Mouse (Mus musculus) olfactory bulb, adult 2 months (tissue): ENCODE data around the gene Tbx18. TPM values are rescaled to one million over a fixed set of nuclear protein-coding genes. Genes with fewer than 3 reads are reported as not detected.
A peak's percentile ranks its signal among the peaks of the same experiment; 100 is the strongest.

ENCODE experiments used
- H3K27ac ChIP-seq: fragments of 200-500 bp; 2 replicates; pipeline ENCODE4 v1.5.1; 2012; ENCODE audit warnings: low read depth, low read length; ENCODE audit not compliant: insufficient read depth
- H3K4me1 ChIP-seq: fragments of 200-500 bp; 2 replicates; pipeline ENCODE4 v1.6.1; 2012; ENCODE audit warnings: low read length; ENCODE audit not compliant: control insufficient read depth, insufficient read depth
- H3K4me3 ChIP-seq: fragments of 200-500 bp; 2 replicates; pipeline ENCODE4 v1.5.1; 2012; ENCODE audit warnings: mild to moderate bottlenecking, low read depth, low read length, moderate library complexity; ENCODE audit not compliant: insufficient read depth
- CTCF ChIP-seq: fragments of 200-500 bp; IDR thresholded peaks from 2 replicates; pipeline ENCODE4 v1.5.1; 2012; ENCODE audit warnings: low read depth, mild to moderate bottlenecking, low read length, moderate library complexity; ENCODE audit not compliant: insufficient read depth
- POLR2A ChIP-seq: fragments of 200-500 bp; IDR thresholded peaks from 2 replicates; pipeline ENCODE4 v1.6.1; 2012; ENCODE audit warnings: mild to moderate bottlenecking, low read depth, low read length, moderate library complexity; ENCODE audit not compliant: insufficient read depth
- WGBS: fragments of 180-500 bp; shearing (Covaris S2); methylation state at CpG from one replicate; pipeline ENCODE4 v1.1.7; 2018; 5-methylcytosine and 5-hydroxymethylcytosine counted together
- polyA plus RNA-seq: library from polyadenylated mRNA; stranded (reverse); fragments of >200 nt; gene quantifications from 2 replicates; pipeline ENCODE4 v1.2.4, GENCODE M21; 2012; ENCODE audit warnings: low replicate concordance; ENCODE audit not compliant: missing spikeins, insufficient read depth, insufficient read length

The Tbx18 gene
- polyA plus RNA-seq, result not detected in 2 replicates

- H3K4me3 ChIP-seq, result peak within 1 kb of the TSS; percentile 33
- no peak within 1 kb of the TSS for H3K27ac ChIP-seq
- TF ChIP-seq CTCF (no peak), POLR2A (no peak)
- WGBS, result 3% methylated on average over 27 of the region's 27 CpGs
- H3K4me1 ChIP-seq, result peaks cover 12% of the 10 kb centered on the region
Measured at GRCm38 (mm10) chr9:87730961-87731535, at the start of gene Tbx18. Gene Tbx18, minus strand, starts transcription at chr9:87731260.

- 63% methylated on average over 2 of the region's 2 CpGs for WGBS
- TF ChIP-seq CTCF (no peak), POLR2A (no peak)
- H3K27ac ChIP-seq, result no peak overlapping the region
- H3K4me1 ChIP-seq, result no peaks in the 10 kb centered on the region
- no peak overlapping the region for H3K4me3 ChIP-seq
Measured at GRCm38 (mm10) chr9:87773951-87774350, 42.9 kb upstream of the Tbx18 start.

GRCm38 (mm10) chr9:87755621-87756020 lies 24.6 kb upstream of the Tbx18 start:
- WGBS, result 77% methylated on average over 4 of the region's 4 CpGs
- Histone ChIP-seq H3K4me1 (no peaks in the 10 kb centered on the region), H3K4me3 (no peak overlapping the region), H3K27ac (no peak overlapping the region)
- TF ChIP-seq POLR2A (no peak), CTCF (no peak)

- Histone ChIP-seq H3K4me1 (peaks cover 6% of the 10 kb centered on the region; the same call in 1 of the 2 replicates), H3K27ac (no peak overlapping the region), H3K4me3 (no peak overlapping the region)
- TF ChIP-seq CTCF, result no peak
- TF ChIP-seq POLR2A, result no peak
- WGBS, result 85% methylated on average over 8 of the region's 8 CpGs
Measured at GRCm38 (mm10) chr9:87741599-87741998, 10.5 kb upstream of the Tbx18 start.

GRCm38 (mm10) chr9:87740667-87741066 lies 9.6 kb upstream of the Tbx18 start:
- Histone ChIP-seq H3K4me3 (no peak overlapping the region), H3K27ac (no peak overlapping the region), H3K4me1 (peaks cover 6% of the 10 kb centered on the region; the same call in 1 of the 2 replicates)
- WGBS, result 5% methylated on average over 11 of the region's 11 CpGs
- TF ChIP-seq POLR2A (no peak), CTCF (peak; percentile 21; the same call in 1 of the 2 replicates)

- no peak overlapping the region for H3K27ac ChIP-seq
- H3K4me3 ChIP-seq, result no peak overlapping the region
- TF ChIP-seq POLR2A (no peak), CTCF (no peak)
- H3K4me1 ChIP-seq, result peaks cover 6% of the 10 kb centered on the region; the same call in 1 of the 2 replicates
- WGBS, result 8% methylated on average over 20 of the region's 20 CpGs
Measured at GRCm38 (mm10) chr9:87740241-87740645, 9.2 kb upstream of the Tbx18 start.

- Histone ChIP-seq H3K27ac (no peak overlapping the region), H3K4me3 (0 out of 2 replicates have a peak overlapping the region, but pooled peaks have one; percentile 0), H3K4me1 (peaks cover 6% of the 10 kb centered on the region; the same call in 1 of the 2 replicates)
- TF ChIP-seq CTCF (no peak), POLR2A (no peak)
- 4% methylated on average over 41 of the region's 41 CpGs for WGBS
Measured at GRCm38 (mm10) chr9:87739543-87740161, 8.6 kb upstream of the Tbx18 start.

GRCm38 (mm10) chr9:87738766-87739542 lies 7.9 kb upstream of the Tbx18 start:
- H3K4me3 ChIP-seq, result no peak overlapping the region; the same call in 1 of the 2 replicates
- H3K4me1 ChIP-seq, result peaks cover 6% of the 10 kb centered on the region; the same call in 1 of the 2 replicates
- no peak overlapping the region for H3K27ac ChIP-seq
- WGBS, result 3% methylated on average over 39 of the region's 39 CpGs
- no peak for TF ChIP-seq POLR2A
- TF ChIP-seq CTCF, result no peak

GRCm38 (mm10) chr9:87738123-87738522 lies 7.1 kb upstream of the Tbx18 start:
- Histone ChIP-seq H3K4me1 (peaks cover 6% of the 10 kb centered on the region; the same call in 1 of the 2 replicates), H3K27ac (no peak overlapping the region), H3K4me3 (no peak overlapping the region)
- 6% methylated on average over 13 of the region's 13 CpGs for WGBS
- TF ChIP-seq CTCF (no peak), POLR2A (no peak)
